Mouse (Mus musculus) spleen, adult 2 months (tissue): ENCODE results near the gene Plekhj1.

Source experiments
- CTCF ChIP-seq: fragments of 200-500 bp; IDR thresholded peaks from 2 replicates; pipeline ENCODE4 v1.5.1; 2011; ENCODE audit warnings: mild to moderate bottlenecking, inconsistent platforms; ENCODE audit not compliant: insufficient read depth, insufficient read length, insufficient replicate concordance; ENCODE audit errors: extremely low read depth
- POLR2A ChIP-seq: fragments of 200-500 bp; IDR thresholded peaks from 2 replicates; pipeline ENCODE4 v1.6.1; 2011; ENCODE audit warnings: low read depth, low read length, inconsistent platforms

- TF ChIP-seq POLR2A (no peak), CTCF (no peak)
Observed at GRCm38 (mm10) chr10:80810084-80810483, 11.7 kb upstream of the Plekhj1 start.
